Mouse (Mus musculus) thymus, postnatal 10 days (tissue): ENCODE results near the gene Olfr1411.

Source experiments
- DNase-seq, 2 experiments: peaks; one replicate each; pipeline ENCODE4 v3.0.0; 2021; ENCODE audit warnings: low spot score in 2 of 2

Gene Olfr1411

DNA sequence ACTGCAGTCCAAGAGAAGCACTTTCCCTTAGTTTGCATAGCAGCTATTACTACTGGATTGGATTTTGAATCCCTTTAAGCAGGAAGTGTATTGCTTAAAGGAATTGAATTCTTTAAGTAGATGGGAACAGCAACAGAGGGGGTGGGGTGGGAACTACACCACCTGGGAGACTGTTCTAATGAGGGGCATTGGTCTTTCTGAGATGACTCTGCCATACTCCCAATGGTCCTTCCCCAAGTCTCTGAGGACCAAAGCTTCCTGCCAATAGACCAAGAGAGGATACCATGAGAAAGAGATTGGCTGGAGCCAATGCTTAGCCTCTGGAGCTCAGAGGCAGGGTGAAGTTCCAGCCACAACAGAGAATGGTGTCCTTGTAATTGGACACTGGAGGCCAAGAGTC lies at the start of gene Olfr1411:
Gene Olfr1411 (plus strand): TSS at position 301 of the 400 bp plus-strand sequence.
- DNase-seq: no peak

DNA sequence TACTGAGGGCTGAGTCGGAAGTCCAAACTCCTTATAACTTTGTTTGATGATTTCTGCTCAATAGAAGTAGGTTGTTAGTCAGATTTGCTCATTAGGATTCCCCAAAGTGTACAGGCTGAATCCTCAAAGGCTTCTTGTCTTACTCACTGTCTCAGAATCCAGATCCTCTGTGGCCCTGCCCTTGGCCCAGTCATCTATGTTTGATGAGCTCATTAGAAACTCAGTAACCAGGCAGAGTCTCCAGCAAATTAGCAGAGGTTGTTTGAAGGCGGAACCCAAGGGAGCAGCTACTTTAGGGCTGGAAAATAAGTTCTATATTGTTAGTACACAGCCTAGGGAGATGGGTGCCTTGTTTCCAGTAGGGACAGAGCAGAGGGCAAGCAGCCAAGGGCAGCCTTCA lies 48.3 kb upstream of the Olfr1411 start:
- no peak for DNase-seq

DNA sequence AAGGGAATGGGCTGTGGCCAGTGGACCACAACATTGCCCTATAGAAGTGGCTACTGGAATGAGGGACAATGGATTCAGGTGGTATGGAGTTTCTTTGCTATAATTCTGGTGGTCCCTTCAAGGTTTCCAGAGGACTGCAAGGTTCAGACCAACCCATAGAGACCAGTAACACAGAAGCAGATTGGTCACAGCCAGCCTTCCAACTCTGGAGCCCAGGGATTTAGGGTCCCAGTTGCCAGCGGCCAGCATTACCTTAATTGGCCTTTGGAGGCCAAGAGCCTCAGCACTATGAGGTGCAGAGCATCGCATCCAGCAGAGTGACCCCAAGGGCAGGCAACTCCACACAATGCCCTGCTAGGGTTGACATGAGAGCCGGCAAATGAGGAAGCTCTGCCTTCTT lies 23.2 kb upstream of the Olfr1411 start, which contains the start of gene Olfr1413:
Gene Olfr1413 (plus strand): TSS at position 301 of the 400 bp plus-strand sequence.
- no peak for DNase-seq

DNA sequence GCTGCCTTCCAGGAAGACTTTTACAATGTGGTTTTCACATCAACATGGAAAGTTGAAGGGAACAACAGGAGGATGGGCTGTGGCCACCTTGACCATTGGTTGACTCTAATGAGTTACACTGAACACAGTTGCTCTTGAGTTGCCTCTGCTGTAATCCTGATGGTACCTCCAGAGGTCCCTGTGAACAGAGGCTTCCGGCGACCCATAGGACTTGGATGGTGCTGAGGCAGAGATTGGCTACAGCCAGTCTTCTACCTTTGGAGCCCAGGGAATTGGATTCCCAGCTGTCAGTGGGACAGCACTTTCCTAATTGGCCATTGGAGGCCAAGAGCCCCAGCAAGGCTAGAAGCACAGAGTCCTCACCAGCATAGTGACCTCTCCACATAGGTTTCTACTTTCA lies 8.7 kb upstream of the Olfr1411 start, which contains the start of gene Olfr1412:
Gene Olfr1412 (plus strand): TSS at position 301 of the 400 bp plus-strand sequence.
- no peak for DNase-seq

DNA sequence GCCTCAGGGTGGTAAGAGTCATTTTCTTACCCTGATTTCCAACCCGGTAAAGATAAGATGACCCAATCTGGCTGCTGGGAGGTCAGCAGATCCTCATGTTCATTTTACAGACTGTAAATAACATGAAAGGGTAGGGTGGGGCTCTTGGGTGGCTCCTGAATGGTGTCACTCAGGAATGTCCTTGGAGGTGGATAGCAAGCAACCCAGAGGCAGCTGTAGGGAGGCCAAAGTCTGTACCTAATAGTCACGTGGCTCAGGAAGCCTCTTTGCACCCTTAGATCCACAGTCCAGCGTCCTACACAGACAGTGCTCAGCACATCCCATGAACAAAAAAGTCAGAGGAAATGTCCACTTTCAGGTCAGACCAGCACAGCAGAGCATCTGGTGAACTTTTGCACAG lies 1.8 kb downstream of the Olfr1411 start:
- DNase-seq: no peak

DNA sequence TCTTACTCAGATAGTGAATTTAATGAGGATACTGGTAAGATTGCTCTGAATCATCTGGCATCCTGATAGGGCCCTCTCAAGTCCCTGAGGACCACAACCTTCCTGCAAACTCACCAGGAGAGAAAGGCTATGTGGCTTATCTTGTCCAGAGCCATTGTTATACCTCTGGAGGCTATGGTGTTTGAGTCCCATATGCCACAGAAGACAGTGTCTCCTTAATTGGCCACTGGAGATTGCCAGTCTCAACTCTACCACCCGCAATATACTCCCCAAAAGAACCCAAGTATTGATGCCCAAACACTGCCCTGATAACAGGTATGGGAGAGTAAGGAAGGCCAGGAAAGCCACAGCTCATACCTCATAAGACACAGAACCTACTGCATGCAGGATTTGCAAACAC lies 11.3 kb downstream of the Olfr1411 start, which contains the start of gene Olfr1410:
Gene Olfr1410 (plus strand): TSS at position 301 of the 400 bp plus-strand sequence.
- no peak for DNase-seq

DNA sequence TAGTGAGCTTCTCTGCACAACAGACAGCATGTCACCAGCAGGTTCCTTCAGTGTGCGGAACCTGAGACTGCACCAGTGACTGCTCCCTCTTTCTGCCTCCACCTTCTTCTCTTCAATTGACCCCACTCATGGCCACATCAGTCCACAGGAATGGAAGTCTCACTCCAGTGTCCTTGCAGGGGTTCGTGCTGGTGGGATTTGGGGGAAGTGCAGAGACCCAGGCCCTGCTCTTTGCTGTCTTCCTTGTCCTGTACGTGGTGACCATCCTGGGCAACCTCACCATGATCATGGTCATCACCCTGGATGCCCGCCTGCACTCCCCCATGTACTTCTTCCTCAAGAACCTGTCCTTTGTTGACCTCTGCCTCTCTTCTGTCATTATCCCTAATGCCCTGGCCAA lies 13.5 kb downstream of the Olfr1411 start:
- DNase-seq: no peak

DNA sequence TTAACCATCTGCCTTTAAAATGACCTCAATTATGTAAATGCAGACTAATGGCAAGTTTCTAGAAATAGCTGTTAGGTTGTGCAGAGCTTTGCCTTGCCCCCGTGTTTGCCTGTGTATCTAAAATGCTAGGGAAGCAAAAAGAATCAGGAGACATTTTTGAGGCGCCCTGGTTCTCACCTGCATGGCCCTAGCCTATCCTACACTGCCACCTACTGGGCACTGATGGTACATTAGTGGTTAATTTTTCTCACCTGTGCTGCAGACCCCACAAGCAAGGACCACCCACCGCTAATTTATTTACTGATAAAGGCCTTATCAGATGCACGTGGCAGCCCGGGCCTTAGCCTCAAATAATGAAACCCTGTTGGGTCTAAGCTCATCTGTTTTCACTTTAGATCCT lies 16.8 kb downstream of the Olfr1411 start:
- DNase-seq: peak; percentile 8 to 63

DNA sequence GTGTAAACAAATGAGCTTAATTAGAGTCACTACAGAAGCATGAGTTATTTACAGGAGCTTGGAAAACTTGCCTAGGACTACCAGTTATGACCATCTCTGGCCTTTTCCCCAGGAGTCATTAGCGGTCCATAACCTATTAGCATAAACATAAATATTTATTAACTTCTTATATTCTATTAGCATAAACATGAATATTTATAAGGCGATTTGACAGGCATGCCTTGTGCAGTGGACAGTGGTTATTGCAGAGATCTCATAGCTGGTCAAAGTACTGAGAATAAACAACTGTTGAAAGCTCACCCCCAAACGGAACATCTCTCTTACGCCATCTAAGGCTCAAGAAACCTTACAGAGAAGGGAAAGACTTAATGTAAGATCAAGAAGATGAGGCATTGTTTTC lies 19.0 kb downstream of the Olfr1411 start:
- DNase-seq: no peak

DNA sequence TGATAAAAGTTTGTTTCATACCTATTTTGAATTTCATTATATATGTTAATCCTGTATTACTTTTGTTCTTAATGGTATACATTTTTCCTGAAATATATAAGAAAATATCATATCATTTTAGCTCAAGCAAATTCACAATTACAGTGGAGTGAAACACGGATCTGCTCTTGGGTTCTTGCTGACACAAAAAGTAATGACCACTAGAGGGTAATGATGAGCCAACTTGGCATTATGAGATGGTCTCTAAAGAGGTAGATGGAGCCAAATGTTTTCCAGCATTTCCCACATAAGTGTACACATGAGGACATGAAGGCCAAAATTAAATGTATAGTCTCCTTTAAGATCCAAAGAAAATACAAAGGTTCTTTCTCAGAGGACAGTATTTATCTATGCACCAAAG lies 20.3 kb downstream of the Olfr1411 start:
- no peak for DNase-seq

DNA sequence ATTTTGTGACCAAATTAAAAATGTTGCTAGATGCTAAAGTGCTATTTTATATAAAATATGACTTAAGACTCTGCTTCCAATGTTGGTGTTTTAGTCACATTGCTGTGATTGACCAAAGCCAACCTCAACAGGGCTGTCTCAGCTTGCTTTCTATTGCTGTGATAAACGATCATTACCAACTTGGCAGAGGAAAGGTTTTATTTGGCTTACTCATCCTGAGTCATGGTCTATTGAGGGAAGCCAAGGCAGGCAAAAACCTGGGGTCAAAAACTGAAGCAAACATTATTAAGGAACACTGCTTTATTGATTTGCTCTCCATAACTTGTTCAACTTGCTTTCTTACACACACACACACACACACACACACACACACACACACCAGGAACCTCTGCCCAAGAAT lies 21.8 kb downstream of the Olfr1411 start:
- no peak for DNase-seq

DNA sequence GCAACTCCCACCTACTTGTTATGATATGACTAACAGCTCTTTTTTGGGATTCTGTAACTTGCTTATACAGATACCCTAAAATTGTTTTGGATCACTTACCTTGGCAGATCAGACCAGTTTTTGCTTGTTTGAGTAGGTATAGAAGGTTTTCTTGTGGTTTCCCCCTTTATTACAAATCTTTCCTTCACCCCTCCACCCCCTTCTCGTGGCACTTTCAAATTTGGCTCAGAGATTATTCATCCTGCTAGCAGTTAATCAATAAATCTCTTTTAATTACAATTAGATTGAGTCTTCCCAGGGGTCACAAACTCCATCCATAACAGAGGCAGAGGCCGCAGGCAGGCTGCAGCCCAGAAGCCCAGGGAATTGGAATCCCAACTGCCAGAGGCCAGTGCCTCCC lies 23.3 kb downstream of the Olfr1411 start, which contains the start of gene Olfr12:
Gene Olfr12 (plus strand): TSS at position 301 of the 400 bp plus-strand sequence.
- DNase-seq: no peak

DNA sequence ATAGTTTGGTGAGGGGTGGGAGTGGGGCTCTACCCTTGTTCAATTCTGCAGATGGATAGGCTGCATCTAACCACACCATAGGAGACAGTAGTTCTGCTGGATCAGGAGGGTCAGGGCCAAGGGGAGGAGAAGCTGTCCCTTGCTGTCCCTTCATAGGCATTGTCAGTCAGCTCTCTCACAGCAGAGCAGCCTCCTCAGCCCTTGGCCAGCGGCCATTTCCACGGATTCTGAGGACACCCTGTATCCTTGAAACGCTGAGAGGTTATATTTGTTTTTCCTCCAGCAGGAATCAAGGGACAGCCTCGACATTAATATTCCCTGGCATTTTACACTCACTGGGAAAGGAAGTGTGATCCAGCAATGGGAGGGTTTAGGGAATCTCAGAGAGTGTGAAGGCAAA lies 24.1 kb downstream of the Olfr1411 start:
- no peak for DNase-seq

DNA sequence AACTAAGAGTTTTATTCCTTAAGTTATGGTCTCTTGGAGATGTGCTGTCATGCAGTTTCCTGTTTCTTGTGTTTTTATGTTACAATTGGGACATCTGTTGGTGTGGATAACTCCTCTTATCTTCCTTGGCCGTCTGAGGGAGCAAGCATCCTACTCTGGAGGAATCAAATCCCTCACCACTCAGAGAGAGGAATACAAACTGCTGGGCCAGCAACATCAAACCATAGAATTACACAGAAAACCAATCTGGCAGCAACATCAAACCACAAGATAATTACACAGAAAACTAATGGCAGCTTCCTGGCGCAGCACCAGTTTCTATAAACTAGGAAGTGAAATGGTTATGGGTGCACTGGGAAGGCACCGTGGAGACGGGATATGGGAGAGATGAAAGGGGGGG lies 34.0 kb downstream of the Olfr1411 start:
- DNase-seq: no peak

DNA sequence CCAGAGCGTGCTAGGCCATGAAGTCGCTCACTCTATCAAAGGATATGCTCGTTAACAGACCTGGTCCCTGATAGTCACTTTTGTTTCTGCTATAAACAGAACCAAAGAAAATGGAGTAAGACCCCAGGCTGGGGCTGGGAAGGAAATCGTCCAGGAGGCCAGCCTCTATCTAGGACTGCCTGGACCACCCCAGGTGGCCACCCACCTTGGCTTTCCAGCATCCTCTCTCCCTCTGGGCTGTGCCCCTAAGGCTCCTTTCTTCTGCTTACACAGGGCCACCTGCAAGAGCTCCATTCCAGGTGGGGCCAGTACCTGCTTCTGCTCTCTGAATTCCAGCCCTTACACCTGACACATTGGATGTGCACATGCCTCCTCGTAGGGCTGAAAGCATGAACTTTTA lies 38.0 kb downstream of the Olfr1411 start:
- DNase-seq: no peak

DNA sequence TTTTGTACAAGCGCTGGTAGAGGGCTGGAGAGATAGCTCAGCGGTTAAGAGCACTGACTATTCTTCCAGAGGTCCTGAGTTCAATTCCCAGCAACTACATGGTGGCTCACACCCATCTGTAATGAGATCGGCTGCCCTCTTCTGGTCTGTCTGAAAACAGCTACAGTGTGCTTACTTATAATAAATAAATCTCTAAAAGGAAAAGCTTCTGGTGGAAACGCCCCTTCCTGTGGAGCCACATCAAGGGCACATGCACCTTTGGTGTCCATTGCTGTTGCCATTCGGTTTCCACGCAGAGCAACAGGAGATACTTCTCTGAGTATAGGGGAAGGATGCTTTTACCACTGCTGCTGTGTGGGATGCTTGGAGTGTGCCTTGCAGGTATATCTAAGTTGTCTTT lies 38.7 kb downstream of the Olfr1411 start:
- DNase-seq: no peak

DNA sequence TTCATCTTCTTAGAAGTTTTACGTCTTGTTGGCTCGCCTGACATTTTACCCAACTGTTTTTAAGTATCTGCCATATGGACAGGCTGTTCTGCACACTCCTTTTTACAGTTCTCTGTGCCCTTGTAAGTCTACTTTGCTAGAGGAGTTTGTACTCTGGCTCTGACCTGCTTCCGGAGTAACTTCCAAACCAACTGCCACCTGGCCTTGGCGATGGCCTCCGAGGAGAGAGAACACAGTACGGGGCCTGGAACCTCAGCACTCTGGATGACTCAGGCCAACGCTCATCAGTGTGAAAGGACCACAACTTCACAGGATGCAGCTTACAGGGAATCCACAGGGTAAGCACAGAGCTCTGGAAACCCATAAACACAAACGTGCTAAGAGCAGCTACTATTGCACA lies 39.5 kb downstream of the Olfr1411 start:
- DNase-seq: no peak

DNA sequence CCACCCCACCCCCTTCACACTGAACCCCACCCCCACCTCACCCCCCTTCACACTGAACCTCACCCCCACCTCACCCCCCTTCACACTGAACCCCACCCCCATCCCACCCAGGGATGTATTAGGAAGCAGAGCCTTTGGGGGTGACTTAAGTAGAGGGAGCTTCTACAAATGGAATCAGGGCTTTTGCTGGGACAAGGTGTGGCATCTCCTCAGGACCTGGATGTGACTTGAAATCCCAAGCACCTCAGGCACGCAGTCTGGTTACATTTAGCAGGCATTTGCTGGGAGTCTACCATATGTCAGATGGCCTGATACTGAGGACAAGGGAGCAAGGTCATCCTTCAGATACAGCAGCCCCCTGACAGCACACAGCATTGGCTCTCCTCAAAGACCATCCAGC lies 40.4 kb downstream of the Olfr1411 start:
- no peak for DNase-seq

DNA sequence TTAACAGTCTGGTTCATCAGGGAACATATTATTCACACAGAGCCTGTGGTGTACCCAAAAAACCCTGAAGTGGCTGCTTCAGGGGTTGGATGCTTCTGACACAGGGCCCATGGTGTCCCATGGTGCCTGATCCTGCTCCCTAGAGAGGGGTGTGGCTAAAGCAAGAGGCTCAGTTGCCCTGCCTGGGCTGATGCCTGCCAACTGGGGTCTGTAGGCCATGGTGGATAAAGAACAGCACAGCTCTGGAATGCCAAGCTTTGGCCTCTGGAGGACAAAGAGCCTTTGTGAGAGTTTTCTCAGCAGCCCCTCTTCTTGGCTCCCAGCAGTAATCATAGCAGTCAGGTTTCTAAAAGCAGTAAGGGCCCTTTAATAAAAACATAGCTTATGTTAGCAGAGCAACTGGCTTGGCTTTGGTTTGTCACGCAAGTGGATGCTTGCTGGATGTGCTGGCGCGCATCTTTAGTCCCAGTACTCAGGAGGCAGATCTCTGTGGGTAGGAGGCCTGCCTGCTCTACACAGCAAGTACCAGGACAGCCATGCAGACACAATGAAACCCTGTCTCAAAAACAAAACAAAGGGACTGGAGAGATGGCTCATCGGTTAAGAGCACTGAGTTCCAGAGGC lies 40.9 kb downstream of the Olfr1411 start:
- no peak for DNase-seq

DNA sequence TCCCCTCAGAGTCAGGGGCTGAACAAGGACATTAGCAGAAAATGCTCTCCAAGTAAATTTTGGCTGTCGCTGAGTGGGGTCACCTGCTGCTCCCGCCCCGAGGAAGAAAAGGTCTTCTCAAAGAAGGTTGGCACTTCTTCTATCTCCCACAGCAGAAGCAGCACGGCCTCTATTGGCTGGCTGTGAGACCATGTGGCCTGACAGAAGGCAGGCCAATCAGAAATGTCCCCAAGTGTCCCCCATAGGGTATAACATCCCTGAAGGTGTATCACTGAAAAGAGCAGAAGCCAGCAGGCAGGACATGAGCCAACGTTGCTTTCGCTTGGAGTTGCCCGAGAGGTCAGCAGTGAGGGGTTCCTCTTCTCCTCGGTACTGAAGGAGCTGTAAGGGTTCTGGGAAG lies 41.8 kb downstream of the Olfr1411 start:
- DNase-seq: no peak

DNA sequence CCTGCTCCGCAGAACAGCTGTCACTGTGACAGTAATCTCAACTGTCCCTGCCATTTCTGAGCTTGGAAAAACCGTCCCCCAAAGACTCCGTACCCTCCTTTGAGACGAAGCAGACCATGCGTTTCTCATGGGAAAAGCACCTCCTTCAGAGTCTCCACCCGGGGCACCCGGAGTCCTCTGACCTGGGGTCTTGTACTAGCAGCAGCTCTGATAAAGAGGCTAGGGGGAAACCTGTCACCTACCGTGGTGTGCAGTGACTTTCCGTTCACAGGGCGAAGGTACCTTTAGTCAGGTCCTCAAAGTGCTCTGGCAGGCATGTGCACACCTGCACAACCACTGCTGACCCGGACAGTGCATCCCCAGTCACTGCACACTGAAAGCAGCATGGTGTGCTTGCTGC lies 42.5 kb downstream of the Olfr1411 start:
- DNase-seq: no peak

DNA sequence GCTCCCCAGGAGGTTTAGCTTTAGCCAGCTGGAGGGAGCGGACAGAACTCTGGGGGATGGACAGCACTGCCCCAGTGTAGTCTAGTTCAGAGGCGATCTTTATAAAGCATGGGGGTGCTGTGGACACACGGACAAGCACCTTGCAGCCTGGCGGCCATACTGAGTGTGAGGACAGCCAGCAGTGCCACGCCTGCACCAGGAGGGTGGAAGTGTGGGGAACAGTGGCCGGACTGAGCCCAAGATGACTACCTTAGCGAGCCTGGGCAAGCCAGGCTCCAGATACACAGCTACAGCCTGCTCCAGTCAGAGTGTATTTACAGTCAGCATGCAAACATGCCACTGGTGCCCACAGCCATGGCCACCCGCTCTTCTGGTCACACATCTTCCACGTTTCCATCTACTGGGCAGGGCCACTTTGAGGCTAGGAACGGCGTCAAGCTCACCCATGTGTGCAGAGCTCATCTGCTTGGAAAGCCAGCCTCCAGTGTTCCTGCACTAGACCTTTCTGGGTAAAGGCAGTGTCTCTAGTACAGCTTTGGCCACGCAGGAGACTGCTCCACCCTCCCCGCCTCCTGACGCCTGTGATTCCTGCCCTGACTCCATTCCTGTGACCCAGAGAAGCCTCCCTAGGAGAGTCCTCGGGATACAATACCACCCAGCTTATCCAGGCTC lies 43.4 kb downstream of the Olfr1411 start:
- no peak for DNase-seq

DNA sequence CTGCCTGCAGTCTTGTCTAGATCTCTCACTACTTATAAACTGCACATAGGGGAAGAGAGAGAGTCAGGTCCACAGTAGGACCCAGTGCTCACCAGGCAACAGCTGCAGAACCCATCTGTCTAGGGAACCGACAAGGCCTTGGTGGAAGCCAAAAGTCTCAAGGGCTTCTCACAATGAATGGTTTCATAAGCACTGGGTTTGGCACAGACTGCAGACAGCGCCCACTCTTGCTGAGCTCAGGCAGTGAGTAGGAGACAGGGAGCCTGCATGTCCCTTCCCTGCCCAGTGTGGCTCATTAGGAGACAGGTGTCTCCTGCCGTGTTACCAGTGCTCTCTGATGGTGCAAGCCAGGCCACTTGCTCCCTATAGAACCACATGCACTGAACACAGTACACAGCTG lies 44.0 kb downstream of the Olfr1411 start:
- DNase-seq: no peak
